Mouse (Mus musculus): ENCODE measurements around the gene Cfap298.

The Cfap298 gene

GRCm38 (mm10) chr16:90934687-90935328 is at the start of gene Cfap298:
Gene Cfap298, minus strand, starts transcription at chr16:90935114.
- peak; percentile 77 to 90 for DNase-seq (ENCODE audit: low spot score in 2 of 2)

GRCm38 (mm10) chr16:90971004-90971403 is 36.1 kb upstream of the Cfap298 start:
- no peak for DNase-seq (ENCODE audit: low spot score in 2 of 2)

GRCm38 (mm10) chr16:90966241-90966640 is 31.3 kb upstream of the Cfap298 start:
- DNase-seq (ENCODE audit: low spot score in 2 of 2) = no peak

GRCm38 (mm10) chr16:90964302-90964701 is 29.4 kb upstream of the Cfap298 start:
- no peak for DNase-seq (ENCODE audit: low spot score in 2 of 2)

GRCm38 (mm10) chr16:90963866-90964265 is 29.0 kb upstream of the Cfap298 start:
- no peak for DNase-seq (ENCODE audit: low spot score in 2 of 2)

GRCm38 (mm10) chr16:90963231-90963630 is 28.3 kb upstream of the Cfap298 start:
- no peak for DNase-seq (ENCODE audit: low spot score in 2 of 2)

- no peak for DNase-seq (ENCODE audit: low spot score in 2 of 2)
Observed at GRCm38 (mm10) chr16:90958301-90959085, 23.6 kb upstream of the Cfap298 start.

GRCm38 (mm10) chr16:90955494-90955893 is 20.6 kb upstream of the Cfap298 start:
- DNase-seq (ENCODE audit: low spot score in 2 of 2) = no peak

DNA sequence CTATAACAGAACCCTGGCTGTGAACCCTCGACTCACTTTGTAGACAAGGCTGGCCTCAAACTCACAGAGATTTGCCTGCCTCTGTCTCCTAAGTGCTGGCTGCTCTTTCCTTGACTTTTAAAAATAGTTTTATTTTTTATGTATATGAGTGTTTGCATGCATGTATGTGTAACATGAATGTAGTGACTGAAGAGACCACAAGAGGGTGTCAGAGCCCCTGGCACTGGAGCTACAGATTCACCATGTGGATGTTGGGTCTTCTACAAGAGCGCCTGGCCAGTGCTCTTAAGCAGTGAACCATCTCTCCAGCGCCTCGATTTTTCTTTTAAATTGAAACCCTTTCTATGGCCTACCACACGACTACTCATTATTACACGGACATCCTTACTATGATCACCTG is 18.9 kb upstream of the Cfap298 start:
- DNase-seq (ENCODE audit: low spot score in 2 of 2) = no peak

DNA sequence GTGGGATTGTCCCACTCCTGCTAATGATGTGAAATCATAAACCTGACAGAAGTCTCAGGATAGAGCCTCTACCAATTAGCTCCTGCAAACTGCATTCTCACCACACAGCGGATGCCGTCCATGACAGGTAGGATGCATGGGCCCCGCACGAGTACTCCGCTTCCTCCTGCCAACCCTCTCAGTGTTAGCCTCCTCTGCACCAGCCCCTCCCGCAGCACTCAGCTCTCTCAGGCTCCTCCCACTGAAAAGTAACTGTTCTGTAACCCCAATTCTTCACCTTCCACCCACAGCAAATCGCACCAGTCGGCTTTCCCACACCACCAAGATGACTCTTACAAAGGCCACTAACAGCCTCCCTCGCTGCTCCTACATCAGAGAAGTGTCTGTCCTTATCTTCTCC is 18.2 kb upstream of the Cfap298 start:
- DNase-seq (ENCODE audit: low spot score in 2 of 2) = no peak

- no peak for DNase-seq (ENCODE audit: low spot score in 2 of 2)
Observed at GRCm38 (mm10) chr16:90950354-90950963, 15.5 kb upstream of the Cfap298 start.

- DNase-seq (ENCODE audit: low spot score in 2 of 2) = no peak
Observed at GRCm38 (mm10) chr16:90946977-90947376, 12.1 kb upstream of the Cfap298 start.

DNA sequence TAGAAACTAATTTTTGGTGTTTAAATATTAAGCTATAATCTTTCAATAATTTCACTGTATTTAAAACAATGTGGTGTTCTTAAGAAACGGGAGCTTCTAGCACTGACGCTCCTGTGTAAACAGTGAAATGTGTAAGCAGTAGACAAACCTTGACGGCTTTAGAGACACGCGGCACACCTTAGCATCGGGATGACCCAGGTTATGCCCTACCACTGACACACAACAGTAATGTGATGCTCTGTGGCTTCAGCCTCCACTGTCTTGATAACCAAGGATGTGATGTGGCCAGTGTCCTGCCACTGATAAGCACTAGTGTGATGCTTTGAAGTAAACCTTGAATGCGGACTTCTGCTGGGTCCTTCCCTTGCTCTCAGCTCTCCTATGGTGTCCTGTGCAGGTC is 6.3 kb upstream of the Cfap298 start:
- DNase-seq (ENCODE audit: low spot score in 2 of 2) = no peak

DNA sequence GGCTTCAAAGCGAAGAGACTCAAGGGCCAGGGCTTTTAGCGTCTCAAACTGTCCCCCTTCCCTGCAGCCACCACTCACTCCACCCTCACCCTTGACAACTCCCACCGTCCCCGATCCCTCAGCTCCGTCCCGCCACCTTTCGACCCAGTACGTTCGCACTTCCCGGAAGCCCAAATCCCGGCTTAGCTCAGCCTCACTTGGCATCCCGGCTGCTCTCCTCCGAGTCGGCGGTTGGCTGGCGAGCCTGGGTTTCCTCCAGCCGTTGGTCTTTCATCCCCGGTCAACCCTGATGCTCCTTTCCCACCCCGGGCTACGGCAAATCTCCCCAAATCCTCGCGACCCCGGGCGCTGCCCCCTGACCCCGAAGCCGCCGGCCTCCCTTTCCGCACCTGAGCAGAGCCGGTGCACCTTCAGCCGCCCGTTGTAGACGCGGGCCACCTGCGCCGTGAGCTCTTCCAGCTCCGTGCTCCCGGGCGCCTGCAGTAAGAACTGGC is 674 bp downstream of the Cfap298 start:
- DNase-seq (ENCODE audit: low spot score in 2 of 2) = peak in 1 of 2 experiments; percentile 51

DNA sequence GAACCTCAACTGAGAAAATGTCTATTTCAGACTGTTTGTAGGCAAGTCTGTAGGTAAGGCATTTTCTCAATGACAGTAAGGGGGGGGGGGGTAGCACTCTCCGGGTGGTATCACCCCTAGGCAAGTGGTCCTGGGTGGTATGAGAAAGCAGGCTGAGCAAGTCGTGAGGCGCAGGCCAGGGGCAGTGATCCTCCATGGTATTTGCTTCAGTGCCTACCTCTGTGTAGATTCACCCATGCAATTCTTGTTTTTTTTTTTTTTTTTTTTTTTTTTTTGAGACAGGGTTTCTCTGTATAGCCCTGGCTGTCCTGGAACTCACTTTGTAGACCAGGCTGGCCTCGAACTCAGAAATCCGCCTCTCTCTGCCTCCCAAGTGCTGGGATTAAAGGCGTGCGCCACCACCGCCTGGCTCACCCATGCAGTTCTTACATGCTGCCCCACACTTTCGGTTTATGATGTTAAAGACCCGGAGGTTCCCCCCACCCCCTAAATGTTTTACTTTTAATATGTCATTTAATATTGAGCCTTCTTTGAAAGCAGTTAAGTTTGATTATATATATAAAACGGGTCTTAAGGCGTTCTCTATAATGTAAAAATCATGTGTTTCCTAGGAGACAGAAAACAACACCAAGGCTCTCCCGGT is 1.3 kb downstream of the Cfap298 start:
- DNase-seq (ENCODE audit: low spot score in 2 of 2) = no peak

DNA sequence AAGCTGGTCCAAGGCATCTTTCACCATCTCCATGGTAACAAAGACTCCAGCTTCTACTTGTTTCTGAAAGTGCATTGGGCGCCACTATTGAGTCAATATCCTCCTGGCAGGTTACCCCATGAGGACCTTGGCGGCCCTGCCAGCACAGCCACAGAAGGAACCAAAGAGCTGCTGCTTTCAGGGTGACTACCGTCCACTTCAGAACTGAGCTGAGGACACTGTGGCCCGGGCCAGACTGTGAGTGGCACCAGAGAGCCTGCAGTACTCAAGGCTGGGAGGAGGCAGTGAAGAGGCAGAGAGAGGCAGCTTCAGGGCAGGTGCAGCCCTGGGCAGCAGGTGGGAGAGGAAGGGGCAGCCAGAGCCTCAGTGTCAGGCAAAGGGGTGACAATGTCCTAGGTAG is 7.5 kb downstream of the Cfap298 start:
- DNase-seq (ENCODE audit: low spot score in 2 of 2) = no peak

DNA sequence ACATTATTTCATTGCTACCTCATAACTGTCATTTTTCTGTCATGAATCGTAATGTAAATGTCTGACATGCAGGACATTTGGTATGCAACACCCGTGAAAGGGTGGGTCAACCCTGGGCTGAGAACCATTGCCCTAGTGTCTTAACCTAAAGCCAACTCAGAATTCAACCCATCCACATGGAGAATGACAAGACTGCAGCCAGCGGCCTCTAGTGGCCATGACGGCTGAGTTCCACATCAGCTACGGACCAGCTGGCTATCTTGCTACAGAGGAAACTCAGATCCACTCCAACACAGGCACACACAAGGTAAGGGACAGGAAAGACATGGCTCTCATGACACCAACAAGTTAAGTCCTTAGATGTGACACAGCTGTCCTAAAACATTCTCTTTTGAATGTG is 9.5 kb downstream of the Cfap298 start:
- DNase-seq (ENCODE audit: low spot score in 2 of 2) = peak; percentile 52 to 60

- no peak for DNase-seq (ENCODE audit: low spot score in 2 of 2)
Observed at GRCm38 (mm10) chr16:90924606-90925370, 10.1 kb downstream of the Cfap298 start.

DNA sequence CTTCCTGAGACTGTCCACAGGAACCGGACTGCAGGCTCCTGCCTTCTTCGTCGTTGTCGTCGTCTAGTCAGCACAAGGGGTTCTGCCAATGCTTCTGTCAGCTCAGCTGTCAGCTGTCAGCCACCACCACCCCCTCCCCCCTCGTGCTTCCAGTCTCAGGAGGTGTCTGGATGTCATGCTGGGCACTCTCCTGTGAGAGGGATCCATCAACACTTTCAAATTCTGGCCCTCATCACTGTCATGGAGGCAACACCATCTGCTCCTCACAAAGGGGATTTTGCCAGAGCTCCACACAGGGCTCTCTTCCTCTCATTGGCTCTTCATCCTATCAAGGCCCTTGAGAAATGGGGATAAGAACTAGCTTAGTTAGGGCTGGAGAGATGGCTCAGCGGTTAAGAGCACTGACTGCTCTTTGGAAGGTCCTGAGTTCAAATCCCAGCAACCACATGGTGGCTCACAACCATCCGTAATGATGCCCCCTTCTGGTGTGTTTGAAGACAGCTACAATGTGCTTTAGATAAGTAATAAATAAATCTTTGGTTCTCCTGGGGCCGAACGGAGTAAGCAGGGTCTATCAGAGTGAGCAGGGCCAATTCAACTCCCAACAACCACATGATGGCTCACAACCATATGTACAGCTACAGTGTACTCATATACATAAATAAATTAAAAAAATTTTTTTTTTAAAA is 13.3 kb downstream of the Cfap298 start:
- DNase-seq (ENCODE audit: low spot score in 2 of 2) = no peak

DNA sequence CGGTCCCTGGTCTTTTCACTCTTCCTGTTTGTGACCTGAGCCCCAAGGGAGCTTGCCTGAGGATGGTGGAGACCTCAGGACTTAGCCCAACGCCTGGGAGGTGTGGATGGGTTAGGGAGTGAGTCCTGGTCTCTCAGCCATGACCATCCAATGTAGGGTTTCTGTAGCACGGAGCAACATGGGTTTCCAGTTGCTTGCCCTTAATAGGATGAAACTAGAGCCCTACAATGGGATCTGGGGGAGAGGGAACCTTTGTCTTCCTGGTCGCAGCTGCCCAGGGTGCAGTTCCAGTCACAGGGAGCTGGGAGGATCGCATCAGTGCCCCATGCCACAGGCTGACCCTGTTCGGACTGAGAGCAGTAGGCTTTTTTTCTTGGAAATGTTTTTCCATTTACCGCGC is 17.8 kb downstream of the Cfap298 start:
- DNase-seq (ENCODE audit: low spot score in 2 of 2) = no peak

DNA sequence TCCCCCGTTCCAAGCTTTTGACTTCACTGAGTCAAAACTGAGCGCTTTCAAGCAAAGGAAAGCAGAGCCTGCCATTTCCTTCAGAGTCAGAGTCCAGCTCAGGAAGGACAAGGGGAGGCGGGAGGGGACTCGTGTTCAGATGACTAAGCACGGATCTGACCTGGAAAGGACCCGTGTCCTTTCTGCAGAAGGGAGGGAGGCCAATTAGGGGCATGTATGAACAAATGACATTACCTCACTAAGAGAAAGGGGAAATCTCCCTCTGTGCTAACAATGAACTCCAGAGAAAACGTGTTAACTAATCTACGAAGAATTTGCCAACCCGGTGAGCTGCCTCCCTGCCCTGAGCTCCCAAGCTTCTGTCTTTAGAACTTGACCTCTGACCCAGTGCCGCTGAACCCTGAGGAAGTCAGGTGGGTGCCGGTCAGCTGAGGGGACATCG is 18.9 kb downstream of the Cfap298 start:
- no peak for DNase-seq (ENCODE audit: low spot score in 2 of 2)
